Mouse (Mus musculus) liver, adult 2 months (tissue): ENCODE data around the gene Arhgef3. TPM values are rescaled to one million over a fixed set of nuclear protein-coding genes. Genes with fewer than 3 reads are reported as not detected.

Experiments
- DNase-seq: peaks from one replicate; pipeline ENCODE4 v3.0.0-alpha.2; 2011; ENCODE audit warnings: low read depth, low spot score; ENCODE audit errors: extremely low read depth
- H3K27ac ChIP-seq: fragments of 200-500 bp; replicated peaks from 2 replicates; pipeline ENCODE4 v1.5.1; 2012; ENCODE audit warnings: low read depth, mild to moderate bottlenecking, control low read depth, inconsistent platforms, low read length; ENCODE audit not compliant: insufficient read depth
- H3K27me3 ChIP-seq: fragments of 200-500 bp; 2 replicates; pipeline ENCODE4 v1.6.1; 2012; ENCODE audit warnings: mild to moderate bottlenecking, moderate library complexity, low read length, inconsistent platforms; ENCODE audit not compliant: control insufficient read depth, insufficient read depth
- H3K36me3 ChIP-seq: fragments of 200-500 bp; 2 replicates; pipeline ENCODE4 v1.6.1; 2012; ENCODE audit warnings: low read length, inconsistent platforms; ENCODE audit not compliant: control insufficient read depth, insufficient read depth
- H3K4me1 ChIP-seq: fragments of 200-500 bp; 2 replicates; pipeline ENCODE4 v1.6.1; 2011; ENCODE audit warnings: low read length; ENCODE audit not compliant: control insufficient read depth, insufficient read depth
- H3K4me3 ChIP-seq: fragments of 200-500 bp; 2 replicates; pipeline ENCODE4 v1.5.1; 2011; ENCODE audit warnings: low read depth, mild to moderate bottlenecking, control low read depth, low read length, moderate library complexity; ENCODE audit not compliant: insufficient read depth
- H3K79me2 ChIP-seq: fragments of 200-500 bp; 2 replicates; pipeline ENCODE4 v1.6.1; 2012; ENCODE audit warnings: inconsistent platforms, mild to moderate bottlenecking, low read length, moderate library complexity; ENCODE audit not compliant: control insufficient read depth, insufficient read depth
- H3K9ac ChIP-seq: fragments of 200-500 bp; 2 replicates; pipeline ENCODE4 v1.6.1; 2012; ENCODE audit warnings: low read depth, mild to moderate bottlenecking, control low read depth, inconsistent platforms, low read length
- CTCF ChIP-seq: fragments of 200-500 bp; IDR thresholded peaks from 2 replicates; pipeline ENCODE4 v1.5.1; 2011; ENCODE audit warnings: low read depth, low read length, control low read depth
- POLR2A ChIP-seq: fragments of 200-500 bp; IDR thresholded peaks from 2 replicates; pipeline ENCODE4 v1.6.1; 2011; ENCODE audit warnings: low read length, control low read depth; ENCODE audit not compliant: insufficient read depth; ENCODE audit errors: extremely low read depth
- WGBS: fragments of 180-500 bp; shearing (Covaris S2); methylation state at CpG from one replicate; pipeline ENCODE4 v1.1.7; 2018; 5-methylcytosine and 5-hydroxymethylcytosine counted together
- polyA plus RNA-seq: library from polyadenylated mRNA; depleted of rRNA; stranded (reverse); fragments of >200 nt; gene quantifications from 2 replicates; pipeline ENCODE4 v1.2.3, GENCODE M21; 2012; rRNA removed
- total RNA-seq: library from RNA; depleted of rRNA; stranded (reverse); fragments of >200 nt; gene quantifications from 2 replicates; pipeline ENCODE4 v1.2.3, GENCODE M21; 2014; rRNA removed

Arhgef3 gene
- total and polyA plus RNA-seq, 2 experiments, result 6.4 to 19.3 TPM

- DNase-seq, result peak; percentile 75
- 60% methylated on average over 3 of the region's 3 CpGs for WGBS
Measured at GRCm38 (mm10) chr14:27436826-27437225, 322.1 kb downstream of the Arhgef3 start.

GRCm38 (mm10) chr14:27440921-27441320 lies 326.2 kb downstream of the Arhgef3 start:
- Histone ChIP-seq H3K79me2 (peaks cover 3% of the 10 kb centered on the region; the same call in 1 of the 2 replicates), H3K27me3 (no peaks in the 10 kb centered on the region), H3K9ac (no peak overlapping the region), H3K36me3 (peaks cover 43% of the 10 kb centered on the region), H3K27ac (no peak overlapping the region), H3K4me3 (no peak overlapping the region), H3K4me1 (peaks cover 3% of the 10 kb centered on the region; the same call in 1 of the 2 replicates)
- DNase-seq, result peak; percentile 58
- TF ChIP-seq POLR2A (no peak), CTCF (no peak)

More at GRCm38 (mm10) chr14:27436826-27437225, 322.1 kb downstream of the Arhgef3 start:
- TF ChIP-seq POLR2A (no peak), CTCF (no peak)
- H3K4me3 ChIP-seq, result no peak overlapping the region
- H3K4me1 ChIP-seq, result peaks cover 5% of the 10 kb centered on the region; the same call in 1 of the 2 replicates
- H3K79me2 ChIP-seq, result peaks cover 3% of the 10 kb centered on the region; the same call in 1 of the 2 replicates
- peaks cover 19% of the 10 kb centered on the region for H3K36me3 ChIP-seq
- no peak overlapping the region for H3K9ac ChIP-seq
- peak overlapping the region; percentile 55 for H3K27ac ChIP-seq
- no peaks in the 10 kb centered on the region for H3K27me3 ChIP-seq

- no peak overlapping the region for H3K4me3 ChIP-seq
- no peaks in the 10 kb centered on the region for H3K27me3 ChIP-seq
- no peak for DNase-seq
- peaks cover 53% of the 10 kb centered on the region for H3K36me3 ChIP-seq
- no peaks in the 10 kb centered on the region for H3K4me1 ChIP-seq
- no peaks in the 10 kb centered on the region for H3K79me2 ChIP-seq
- H3K9ac ChIP-seq, result no peak overlapping the region
- 97% methylated on average over 2 of the region's 2 CpGs for WGBS
- no peak for TF ChIP-seq POLR2A
- no peak for TF ChIP-seq CTCF
- no peak overlapping the region for H3K27ac ChIP-seq
Measured at GRCm38 (mm10) chr14:27444851-27445281, 330.2 kb downstream of the Arhgef3 start.

DNA sequence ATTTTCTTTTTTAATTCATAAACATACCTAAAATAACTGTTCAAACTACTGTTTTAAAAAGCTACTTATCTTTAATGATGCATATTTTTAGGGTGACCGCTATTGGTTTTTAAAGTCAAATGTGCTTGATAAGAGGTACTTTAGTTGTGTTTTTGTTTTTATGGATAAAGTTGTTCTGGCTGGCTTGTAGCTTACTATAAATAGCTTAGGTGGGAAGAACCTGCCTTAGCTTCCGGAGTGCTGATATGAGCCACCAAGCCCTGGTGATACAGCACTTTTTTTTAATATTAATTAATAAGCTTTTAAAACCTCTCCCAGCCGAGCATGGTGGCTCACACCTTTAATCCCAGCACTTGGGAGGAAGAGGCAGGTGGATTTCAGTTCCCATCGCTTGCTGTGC lies 332.3 kb downstream of the Arhgef3 start:
- no peak for DNase-seq
- no peaks in the 10 kb centered on the region for H3K79me2 ChIP-seq
- no peak for TF ChIP-seq CTCF
- TF ChIP-seq POLR2A, result no peak
- no peaks in the 10 kb centered on the region for H3K4me1 ChIP-seq
- no peak overlapping the region for H3K9ac ChIP-seq
- no peaks in the 10 kb centered on the region for H3K27me3 ChIP-seq
- H3K4me3 ChIP-seq, result no peak overlapping the region
- WGBS, result 87% methylated on average over 4 of the region's 4 CpGs
- peaks cover 43% of the 10 kb centered on the region for H3K36me3 ChIP-seq
- H3K27ac ChIP-seq, result no peak overlapping the region

Other genes with a start within 250 kb of the Arhgef3 start
- 0.09 TPM in 1 of 2 replicates, not detected in the other for gene Asb14, start 220.3 kb upstream of the Arhgef3 start, total RNA-seq
- not detected in 2 replicates for gene Asb14, start 220.3 kb upstream of the Arhgef3 start, polyA plus RNA-seq
- gene Appl1, start 143.7 kb upstream of the Arhgef3 start, total RNA-seq, result 7.9 and 9.7 TPM in 2 replicates
- gene Appl1, start 143.7 kb upstream of the Arhgef3 start, polyA plus RNA-seq, result 1.2 and 1.5 TPM in 2 replicates
- not detected in 2 replicates for gene Hesx1, start 120.5 kb upstream of the Arhgef3 start, total RNA-seq
- not detected in 2 replicates for gene Hesx1, start 120.5 kb upstream of the Arhgef3 start, polyA plus RNA-seq
- gene Il17rd, start 76.0 kb upstream of the Arhgef3 start, total RNA-seq, result 0.54 and 0.55 TPM in 2 replicates
- 0.12 and 0.16 TPM in 2 replicates for gene Il17rd, start 76.0 kb upstream of the Arhgef3 start, polyA plus RNA-seq